Mouse (Mus musculus) liver, embryonic 14.5 days (tissue): ENCODE data around the gene Wnt5a. TPM values are rescaled to one million over a fixed set of nuclear protein-coding genes. Genes with fewer than 3 reads are reported as not detected.

Experiments
- ATAC-seq: fragments of 200-750 bp; cut with Nextera tagmentation; 2 replicates; pipeline ENCODE4 v1.8.0; 2017; ENCODE audit warnings: moderate number of reproducible peaks, mild to moderate bottlenecking, moderate library complexity; ENCODE audit not compliant: insufficient read depth
- DNase-seq, 3 experiments: peaks; one replicate each; pipeline ENCODE4 v3.0.0-alpha.2; 2012 to 2013; ENCODE audit warnings: low read depth in 3 of 3, low spot score in 3 of 3
- H3K27ac ChIP-seq: fragments of 300-500 bp; sonication (generic); 2 replicates; pipeline ENCODE4 v1.5.1; 2014; ENCODE audit warnings: moderate library complexity, mild to moderate bottlenecking, control low read depth, inconsistent platforms
- H3K27me3 ChIP-seq: fragments of 300-500 bp; sonication (generic); 2 replicates; pipeline ENCODE4 v1.6.1; 2014; ENCODE audit warnings: mild to moderate bottlenecking, low read length, moderate library complexity; ENCODE audit not compliant: control insufficient read depth, insufficient read depth
- H3K36me3 ChIP-seq: fragments of 300-500 bp; sonication (generic); replicated peaks from 2 replicates; pipeline ENCODE4 v1.6.1; 2014; ENCODE audit warnings: low read depth; ENCODE audit not compliant: control insufficient read depth, insufficient read depth
- H3K4me1 ChIP-seq, 2 experiments: fragments of 200-500 bp in 1 of 2; fragments of 300-500 bp in 1 of 2; sonication (generic) in 1 of 2; replicated peaks; 2 replicates each; pipeline ENCODE4 v1.6.1; 2012 to 2014; ENCODE audit warnings: antibody characterized with exemption in 1 of 2, inconsistent platforms in 1 of 2, low read length in 1 of 2; ENCODE audit not compliant: control insufficient read depth in 2 of 2, insufficient read depth in 2 of 2
- H3K4me2 ChIP-seq: fragments of 300-500 bp; sonication (generic); 2 replicates; pipeline ENCODE4 v1.6.1; 2014; ENCODE audit warnings: low read depth, mild to moderate bottlenecking, control low read depth, moderate library complexity
- H3K4me3 ChIP-seq, 2 experiments: fragments of 200-500 bp in 1 of 2; fragments of 300-500 bp in 1 of 2; sonication (generic) in 1 of 2; 2 replicates each; pipeline ENCODE4 v1.5.1; 2012 to 2014; ENCODE audit warnings: low read depth in 2 of 2, low read length in 2 of 2, mild to moderate bottlenecking in 2 of 2, control low read depth in 1 of 2, inconsistent platforms in 1 of 2, moderate library complexity in 1 of 2; ENCODE audit not compliant: insufficient read depth in 1 of 2
- H3K9ac ChIP-seq: fragments of 300-500 bp; sonication (generic); replicated peaks from 2 replicates; pipeline ENCODE4 v1.6.1; 2014; ENCODE audit warnings: mild to moderate bottlenecking, control low read depth, moderate library complexity
- H3K9me3 ChIP-seq: fragments of 300-500 bp; sonication (generic); 2 replicates; pipeline ENCODE4 v1.6.1; 2016; ENCODE audit warnings: low read length, mixed read lengths; ENCODE audit not compliant: control insufficient read depth
- CTCF ChIP-seq: IDR thresholded peaks from 2 replicates; pipeline ENCODE4 v1.5.1; 2016; ENCODE audit warnings: antibody characterized with exemption, low read depth, control low read depth
- EP300 ChIP-seq: IDR thresholded peaks from 2 replicates; pipeline ENCODE4 v1.6.1; 2016; ENCODE audit warnings: antibody characterized with exemption, low read depth
- WGBS: fragments of 180-500 bp; shearing (Covaris S2); extraction: QIAGEN DNeasy Blood & Tissue Kit; methylation state at CpG from one replicate; pipeline ENCODE4 v1.1.7; 2014; ENCODE audit not compliant: insufficient replicate concordance; 5-methylcytosine and 5-hydroxymethylcytosine counted together
- polyA plus RNA-seq, 2 experiments: library from polyadenylated mRNA; depleted of rRNA in 1 of 2; stranded (reverse) in 1 of 2; unstranded in 1 of 2; fragments of >200 nt; fragmentation: Nextera tagmentation in 1 of 2; extraction: Ambion mirVana in 1 of 2; gene quantifications; 2 replicates each; pipeline versions ENCODE4 v1.2.1 to v1.2.3; 2012 to 2014

Gene Wnt5a
- polyA plus RNA-seq, 2 experiments = 0.10 to 0.25 TPM

GRCm38 (mm10) chr14:28535814-28536213, 31.3 kb downstream of the Wnt5a start:
- Histone ChIP-seq H3K4me3 (no peak overlapping the region), H3K36me3 (no peaks in the 10 kb centered on the region), H3K9ac (no peak overlapping the region), H3K4me2 (no peak overlapping the region), H3K27ac (no peak overlapping the region), H3K27me3 (no peaks in the 10 kb centered on the region), H3K4me1 (no peaks in the 10 kb centered on the region), H3K9me3 (no peaks in the 10 kb centered on the region)
- DNase-seq (no peak), ATAC-seq (no peak)
- TF ChIP-seq CTCF (no peak), EP300 (no peak)
- 59% methylated on average over 4 of the region's 4 CpGs for WGBS

GRCm38 (mm10) chr14:28539577-28539976, 35.0 kb downstream of the Wnt5a start:
- TF ChIP-seq CTCF = no peak
- no peak for TF ChIP-seq EP300
- Histone ChIP-seq H3K36me3 (no peaks in the 10 kb centered on the region), H3K4me1 (no peaks in the 10 kb centered on the region), H3K4me3 (no peak overlapping the region), H3K9me3 (no peaks in the 10 kb centered on the region), H3K4me2 (no peak overlapping the region), H3K27me3 (no peaks in the 10 kb centered on the region), H3K9ac (no peak overlapping the region), H3K27ac (no peak overlapping the region)
- WGBS = 52% methylated on average over 6 of the region's 6 CpGs
- no peak for DNase-seq
- ATAC-seq = no peak

- Histone ChIP-seq H3K4me2 (no peak overlapping the region), H3K4me1 (no peaks in the 10 kb centered on the region), H3K4me3 (no peak overlapping the region), H3K9me3 (no peaks in the 10 kb centered on the region), H3K27me3 (no peaks in the 10 kb centered on the region), H3K27ac (no peak overlapping the region), H3K36me3 (no peaks in the 10 kb centered on the region), H3K9ac (no peak overlapping the region)
- DNase-seq (no peak), ATAC-seq (no peak)
- WGBS = 47% methylated on average over 4 of the region's 4 CpGs
- TF ChIP-seq EP300 (no peak), CTCF (no peak)
Measured at GRCm38 (mm10) chr14:28542117-28542741, 37.7 kb downstream of the Wnt5a start.

- H3K36me3 ChIP-seq = no peaks in the 10 kb centered on the region
- DNase-seq (no peak), ATAC-seq (no peak)
- TF ChIP-seq CTCF (no peak), EP300 (no peak)
- no peaks in the 10 kb centered on the region for H3K9me3 ChIP-seq
- 52% methylated on average over 6 of the region's 6 CpGs for WGBS
- H3K4me3 ChIP-seq = no peak overlapping the region
- no peak overlapping the region for H3K4me2 ChIP-seq
- no peak overlapping the region for H3K27ac ChIP-seq
- no peak overlapping the region for H3K9ac ChIP-seq
- H3K4me1 ChIP-seq = no peaks in the 10 kb centered on the region
- H3K27me3 ChIP-seq = no peaks in the 10 kb centered on the region
Measured at GRCm38 (mm10) chr14:28561861-28562260, 57.3 kb downstream of the Wnt5a start.
